Mouse (Mus musculus): ENCODE data around the gene Agrp.

DNA sequence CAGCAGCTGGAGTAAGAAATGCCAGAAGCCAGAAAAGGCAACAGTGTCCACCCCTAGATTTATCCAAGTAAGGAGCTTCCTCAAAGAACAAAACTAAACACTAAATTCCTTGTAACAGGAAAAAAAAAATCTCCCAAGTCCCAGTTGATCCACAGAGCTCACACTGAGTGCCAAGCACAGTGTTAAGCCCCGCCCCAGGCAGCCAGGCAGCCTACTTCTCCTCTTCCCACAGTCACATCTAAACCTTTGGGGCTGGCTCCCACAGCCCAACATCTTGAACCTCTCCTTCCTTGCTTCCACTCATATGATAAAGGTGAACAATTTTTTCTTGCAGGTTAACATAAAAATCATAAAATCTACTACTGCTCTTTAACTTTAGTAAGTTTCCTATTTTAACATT is 73.3 kb downstream of the Agrp start:
- TF ChIP-seq CTCF (IDR thresholded peaks at IDR 0.05; ENCODE audit: low read depth, low read length) (no peak), POLR2A (IDR thresholded peaks at IDR 0.05; ENCODE audit: insufficient read depth, low read length) (no peak)
